Mouse (Mus musculus): Measurements from ENCODE around the gene Pde4dip.

DNA sequence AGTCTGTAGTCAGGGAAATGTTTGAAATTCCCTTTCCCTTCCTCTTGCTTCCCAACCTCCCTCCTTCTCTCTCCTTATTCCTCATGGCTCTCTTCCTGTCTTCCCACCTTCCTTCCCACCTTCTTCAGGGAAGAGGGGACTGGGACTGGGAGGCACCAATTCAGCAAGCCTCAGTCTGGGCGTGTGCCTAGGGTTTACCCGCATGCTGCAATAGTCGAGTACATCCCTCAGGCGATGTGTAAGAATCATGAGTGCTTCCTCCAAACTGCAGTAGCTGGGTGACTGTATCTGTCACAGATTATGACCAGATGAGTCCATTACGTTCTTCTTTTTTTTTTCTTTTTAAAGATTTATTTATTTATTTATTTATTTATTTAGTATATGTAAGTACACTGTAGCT lies 45.3 kb upstream of the Pde4dip start:
- TF ChIP-seq CTCF (IDR thresholded peaks at IDR 0.05; ENCODE audit: insufficient read depth, low read depth, low read length) (no peak), POLR2A (IDR thresholded peaks at IDR 0.05; ENCODE audit: insufficient read depth, low read depth, low read length) (no peak)

Measured in olfactory bulb, adult 2 months (tissue).